Mouse (Mus musculus) kidney, postnatal 0 days (tissue): ENCODE measurements around the gene Exoc8. TPM values are rescaled to one million over a fixed set of nuclear protein-coding genes. Genes with fewer than 3 reads are reported as not detected.

Experiments
- ATAC-seq: fragments of 200-750 bp; cut with Nextera tagmentation; replicated peaks from 2 replicates; pipeline ENCODE4 v1.8.0; 2017; ENCODE audit warnings: low read depth, moderate number of reproducible peaks, moderate TSS enrichment, moderate library complexity; ENCODE audit not compliant: low FRiP score
- DNase-seq: peaks from one replicate; pipeline ENCODE4 v3.0.0-alpha.2; 2016; ENCODE audit warnings: low spot score
- H3K27ac ChIP-seq: fragments of 300-500 bp; sonication (generic); 2 replicates; pipeline ENCODE4 v1.5.1; 2014; ENCODE audit warnings: mild to moderate bottlenecking
- H3K27me3 ChIP-seq: fragments of 300-500 bp; sonication (generic); 2 replicates; pipeline ENCODE4 v1.6.1; 2014; ENCODE audit warnings: low read length, mixed read lengths; ENCODE audit not compliant: insufficient read depth
- H3K36me3 ChIP-seq: fragments of 300-500 bp; sonication (generic); 2 replicates; pipeline ENCODE4 v1.6.1; 2014; ENCODE audit warnings: low read length, mixed read lengths; ENCODE audit not compliant: insufficient read depth
- H3K4me1 ChIP-seq: fragments of 300-500 bp; sonication (generic); replicated peaks from 2 replicates; pipeline ENCODE4 v1.6.1; 2014; ENCODE audit warnings: antibody characterized with exemption, low read length, mixed read lengths; ENCODE audit not compliant: insufficient read depth
- H3K4me2 ChIP-seq: fragments of 300-500 bp; sonication (generic); 2 replicates; pipeline ENCODE4 v1.6.1; 2014; ENCODE audit warnings: mild to moderate bottlenecking, low read length, moderate library complexity, mixed read lengths
- H3K4me3 ChIP-seq: fragments of 300-500 bp; sonication (generic); replicated peaks from 2 replicates; pipeline ENCODE4 v1.5.1; 2014; ENCODE audit warnings: low read depth, low read length
- H3K9ac ChIP-seq: fragments of 300-500 bp; sonication (generic); 2 replicates; pipeline ENCODE4 v1.6.1; 2014; ENCODE audit warnings: low read depth, low read length
- H3K9me3 ChIP-seq: fragments of 300-500 bp; sonication (generic); replicated peaks from 2 replicates; pipeline ENCODE4 v1.6.1; 2016; ENCODE audit warnings: low read length, inconsistent platforms, mixed read lengths
- CTCF ChIP-seq: IDR thresholded peaks from 2 replicates; pipeline ENCODE4 v1.5.1; 2016; ENCODE audit warnings: antibody characterized with exemption, low read depth, mild to moderate bottlenecking, moderate library complexity
- WGBS: fragments of 180-500 bp; shearing (Covaris S2); extraction: QIAGEN DNeasy Blood & Tissue Kit; methylation state at CpG from one replicate; pipeline ENCODE4 v1.1.7; 2014; 5-methylcytosine and 5-hydroxymethylcytosine counted together
- polyA plus RNA-seq: library from polyadenylated mRNA; unstranded; fragments of >200 nt; fragmentation: Nextera tagmentation; extraction: Ambion mirVana; gene quantifications from 2 replicates; pipeline ENCODE4 v1.2.1, GENCODE M21; 2015

Gene Exoc8
- polyA plus RNA-seq, 1 experiment from 2014 or later = 6.1 TPM

DNA sequence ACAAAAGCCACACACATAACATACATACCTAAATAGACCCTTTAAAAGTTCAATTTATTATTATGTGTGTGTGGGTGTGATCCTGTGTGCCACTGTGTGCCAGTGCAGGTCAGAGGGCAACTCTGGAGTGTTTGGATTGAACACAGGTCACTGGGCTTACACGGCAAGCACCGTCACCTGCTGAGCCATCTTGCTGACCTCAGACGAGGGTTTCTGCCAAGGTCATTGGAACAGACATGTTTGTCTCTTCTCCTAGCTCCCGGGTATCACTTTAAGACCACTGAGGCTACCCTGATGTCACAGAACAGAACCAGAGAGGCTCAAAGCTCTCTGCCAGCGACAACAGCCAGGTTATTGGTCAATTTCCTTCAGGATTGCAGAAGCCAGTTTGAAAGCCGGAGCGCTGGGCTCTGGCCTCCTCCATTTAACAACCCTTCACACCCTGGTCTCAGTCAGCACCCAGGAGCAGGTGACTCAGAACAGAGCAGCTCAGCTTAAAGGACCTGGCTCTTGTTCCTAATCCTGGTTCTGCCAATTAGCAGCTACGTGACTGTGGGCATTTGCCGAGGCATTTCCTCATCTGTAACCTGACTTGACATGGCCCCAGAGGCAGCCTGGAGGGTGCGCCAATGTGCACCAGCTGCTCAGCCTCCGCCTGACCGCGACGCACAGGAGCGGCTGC is 26.6 kb upstream of the Exoc8 start:
- H3K36me3 ChIP-seq = no peaks in the 10 kb centered on the region
- WGBS = 75% methylated on average over 15 of the region's 15 CpGs
- no peaks in the 10 kb centered on the region for H3K27me3 ChIP-seq
- H3K9ac ChIP-seq = no peak overlapping the region
- H3K27ac ChIP-seq = no peak overlapping the region
- no peak for ATAC-seq
- no peak for DNase-seq
- H3K4me1 ChIP-seq = no peaks in the 10 kb centered on the region
- no peak overlapping the region for H3K4me3 ChIP-seq
- H3K9me3 ChIP-seq = no peaks in the 10 kb centered on the region
- no peak overlapping the region for H3K4me2 ChIP-seq
- TF ChIP-seq CTCF = no peak

DNA sequence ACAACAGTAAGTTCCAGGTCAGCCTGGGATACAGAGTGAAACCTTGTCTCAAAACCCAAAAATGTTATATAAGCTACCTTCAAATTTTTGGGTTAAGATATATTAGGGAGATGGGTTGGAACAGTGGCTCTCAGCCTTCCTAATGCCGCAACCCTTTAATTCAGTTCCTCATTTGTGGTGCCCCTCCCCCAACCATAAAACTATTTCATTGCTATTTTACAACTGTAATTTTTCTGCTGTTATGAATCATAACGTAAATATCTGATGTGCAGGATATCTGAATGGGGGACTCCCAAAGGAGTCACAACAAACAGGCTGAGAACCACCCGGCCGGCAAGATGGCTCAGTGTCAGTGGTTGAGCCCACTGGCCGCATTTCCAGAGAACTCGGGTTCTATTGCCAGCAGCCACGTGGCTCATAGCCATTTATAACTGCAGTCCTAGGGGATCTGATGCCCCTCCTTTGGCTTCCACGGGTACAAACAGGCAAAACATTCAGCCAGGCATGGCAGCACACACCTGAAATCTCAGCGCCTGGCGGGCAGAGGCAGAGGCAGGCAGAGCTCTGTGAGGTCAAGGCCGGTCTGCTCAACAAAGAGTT is 25.1 kb upstream of the Exoc8 start:
- ATAC-seq (no peak), DNase-seq (peak; percentile 31)
- Histone ChIP-seq H3K4me1 (no peaks in the 10 kb centered on the region), H3K4me3 (no peak overlapping the region), H3K9me3 (no peaks in the 10 kb centered on the region), H3K27me3 (no peaks in the 10 kb centered on the region), H3K27ac (no peak overlapping the region), H3K4me2 (no peak overlapping the region), H3K9ac (no peak overlapping the region), H3K36me3 (no peaks in the 10 kb centered on the region)
- 67% methylated on average over 11 of the region's 11 CpGs for WGBS
- no peak for TF ChIP-seq CTCF

- Histone ChIP-seq H3K4me1 (no peaks in the 10 kb centered on the region), H3K36me3 (no peaks in the 10 kb centered on the region), H3K27me3 (no peaks in the 10 kb centered on the region), H3K4me3 (no peak overlapping the region), H3K9ac (no peak overlapping the region), H3K4me2 (no peak overlapping the region), H3K27ac (no peak overlapping the region), H3K9me3 (no peaks in the 10 kb centered on the region)
- 77% methylated on average over 18 of the region's 18 CpGs for WGBS
- ATAC-seq (no peak), DNase-seq (no peak)
- no peak for TF ChIP-seq CTCF
Measured at GRCm38 (mm10) chr8:124921369-124922279, 24.1 kb upstream of the Exoc8 start.

DNA sequence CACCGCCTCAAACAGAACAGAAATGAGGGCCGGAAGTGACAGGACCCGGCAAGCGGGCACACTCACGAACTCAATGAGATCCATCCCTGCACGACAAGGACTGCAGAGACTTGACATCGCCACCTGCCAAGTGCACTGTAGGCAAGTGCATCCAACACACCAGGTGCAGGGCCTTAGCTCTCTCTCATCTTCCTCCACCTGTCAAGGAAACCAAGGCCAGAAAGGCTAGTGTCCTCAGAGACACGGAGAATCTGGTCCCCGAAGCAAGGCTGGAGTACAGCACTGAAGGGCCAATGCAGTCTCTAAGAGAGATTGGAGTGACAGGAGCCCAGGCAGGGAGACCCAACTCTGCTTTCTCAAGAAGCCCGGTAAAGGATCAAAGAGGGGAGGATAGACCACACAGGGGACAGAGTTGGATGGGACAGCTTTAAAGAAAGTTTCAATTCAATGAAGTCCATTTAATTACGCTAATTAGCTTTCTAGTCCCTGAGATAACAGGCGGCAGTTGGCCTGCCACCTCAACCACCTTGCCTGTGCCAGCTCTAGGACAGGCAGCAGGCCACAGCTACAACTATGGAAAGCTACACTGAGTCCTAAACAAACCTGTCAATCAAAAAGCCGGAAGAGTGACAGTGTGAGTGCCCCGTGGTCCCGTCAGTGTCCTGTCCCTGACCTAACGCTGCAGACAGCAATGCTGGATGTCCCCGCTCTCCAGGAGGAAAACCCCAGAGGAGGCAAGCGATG is 20.4 kb upstream of the Exoc8 start:
- no peak overlapping the region for H3K27ac ChIP-seq
- no peak overlapping the region for H3K4me3 ChIP-seq
- ATAC-seq (no peak), DNase-seq (no peak)
- peaks cover 17% of the 10 kb centered on the region; the same call in 1 of the 2 replicates for H3K36me3 ChIP-seq
- H3K9me3 ChIP-seq = no peaks in the 10 kb centered on the region
- H3K4me1 ChIP-seq = no peaks in the 10 kb centered on the region
- 84% methylated on average over 18 of the region's 18 CpGs for WGBS
- H3K4me2 ChIP-seq = no peak overlapping the region
- H3K9ac ChIP-seq = no peak overlapping the region
- TF ChIP-seq CTCF = no peak
- no peaks in the 10 kb centered on the region for H3K27me3 ChIP-seq

- H3K4me3 ChIP-seq = no peak overlapping the region
- H3K27ac ChIP-seq = no peak overlapping the region; the same call in 1 of the 2 replicates
- H3K4me1 ChIP-seq = 0 out of 2 replicates have a peak, but pooled peaks cover 5% of the 10 kb centered on the region
- H3K9ac ChIP-seq = no peak overlapping the region
- H3K36me3 ChIP-seq = peaks cover 35% of the 10 kb centered on the region
- no peak overlapping the region for H3K4me2 ChIP-seq
- no peaks in the 10 kb centered on the region for H3K9me3 ChIP-seq
- 81% methylated on average over 5 of the region's 5 CpGs for WGBS
- H3K27me3 ChIP-seq = no peaks in the 10 kb centered on the region
- no peak for TF ChIP-seq CTCF
- DNase-seq (no peak), ATAC-seq (no peak)
Measured at GRCm38 (mm10) chr8:124914061-124914460, 16.6 kb upstream of the Exoc8 start.
